Mouse (Mus musculus) midbrain, embryonic 11.5 days (tissue): ENCODE results near the gene Vmn1r87. TPM values are rescaled to one million over a fixed set of nuclear protein-coding genes. Genes with fewer than 3 reads are reported as not detected.
"Not testable (repeated sequence)": the region's sequence is repeated elsewhere in the genome, so short reads cannot be mapped to it uniquely, and the experiment has no call there.

ENCODE experiments used
- ATAC-seq: fragments of 200-750 bp; cut with Nextera tagmentation; 2 replicates; pipeline ENCODE4 v1.8.0; 2017; ENCODE audit warnings: moderate TSS enrichment, moderate library complexity; ENCODE audit not compliant: low FRiP score
- DNase-seq: peaks from one replicate; pipeline ENCODE4 v3.0.0; 2015; ENCODE audit warnings: low spot score; ENCODE audit errors: missing footprints
- H3K27ac ChIP-seq: fragments of 300-500 bp; sonication (generic); 2 replicates; pipeline ENCODE4 v1.5.1; 2014; ENCODE audit warnings: low read depth, low read length
- H3K27me3 ChIP-seq: fragments of 300-500 bp; sonication (generic); 2 replicates; pipeline ENCODE4 v1.6.1; 2014; ENCODE audit warnings: mild to moderate bottlenecking, low read length, moderate library complexity, mixed read lengths; ENCODE audit not compliant: control insufficient read depth, insufficient read depth
- H3K36me3 ChIP-seq: fragments of 300-500 bp; sonication (generic); 2 replicates; pipeline ENCODE4 v1.6.1; 2014; ENCODE audit warnings: mild to moderate bottlenecking, low read length, moderate library complexity, mixed read lengths; ENCODE audit not compliant: control insufficient read depth, insufficient read depth
- H3K4me1 ChIP-seq: fragments of 300-500 bp; sonication (generic); 2 replicates; pipeline ENCODE4 v1.6.1; 2014; ENCODE audit warnings: low read length; ENCODE audit not compliant: control insufficient read depth, insufficient read depth
- H3K4me2 ChIP-seq: fragments of 300-500 bp; sonication (generic); 2 replicates; pipeline ENCODE4 v1.6.1; 2014; ENCODE audit warnings: mild to moderate bottlenecking, moderate library complexity
- H3K4me3 ChIP-seq: fragments of 300-500 bp; sonication (generic); 2 replicates; pipeline ENCODE4 v1.5.1; 2014; ENCODE audit warnings: low read depth, low read length
- H3K9ac ChIP-seq: fragments of 300-500 bp; sonication (generic); 2 replicates; pipeline ENCODE4 v1.6.1; 2014; ENCODE audit warnings: low read length
- H3K9me3 ChIP-seq: fragments of 300-500 bp; sonication (generic); 2 replicates; pipeline ENCODE4 v1.6.1; 2016; ENCODE audit warnings: low read length; ENCODE audit not compliant: control insufficient read depth
- WGBS: fragments of 180-500 bp; shearing (Covaris S2); extraction: QIAGEN DNeasy Blood & Tissue Kit; methylation state at CpG from one replicate; pipeline ENCODE4 v1.1.7; 2014; 5-methylcytosine and 5-hydroxymethylcytosine counted together
- polyA plus RNA-seq: library from polyadenylated mRNA; unstranded; fragments of >200 nt; fragmentation: Nextera tagmentation; extraction: Ambion mirVana; gene quantifications from 2 replicates; pipeline ENCODE4 v1.2.1, GENCODE M21; 2014

The Vmn1r87 gene
- not detected in 2 replicates for polyA plus RNA-seq

- no peak for ATAC-seq
- Histone ChIP-seq H3K9me3 (no peaks in the 10 kb centered on the region), H3K4me2 (no peak within 1 kb of the TSS), H3K27me3 (no peaks in the 10 kb centered on the region), H3K36me3 (no peaks in the 10 kb centered on the region), H3K4me3 (no peak within 1 kb of the TSS), H3K4me1 (no peaks in the 10 kb centered on the region), H3K9ac (no peak within 1 kb of the TSS), H3K27ac (no peak within 1 kb of the TSS)
- DNase-seq: no peak
- WGBS: 76% methylated on average over 1 of the region's 1 CpGs
These were observed at the start of gene Vmn1r87 for GRCm38 (mm10) chr7:13140057-13140456. Vmn1r87 (minus strand) TSS chr7:13140157.

GRCm38 (mm10) chr7:13159268-13159667 is 19.3 kb upstream of the Vmn1r87 start, which contains the start of gene Vmn1r88:
Vmn1r88 (plus strand) TSS chr7:13159568.
- Histone ChIP-seq H3K4me1 (no peaks in the 10 kb centered on the region), H3K4me3 (no peak within 1 kb of the TSS)
- ATAC-seq: no peak

GRCm38 (mm10) chr7:13137340-13137739 is 2.6 kb downstream of the Vmn1r87 start:
- H3K9me3 ChIP-seq: no peaks in the 10 kb centered on the region
- H3K4me3 ChIP-seq: no peak overlapping the region
- no peak overlapping the region for H3K27ac ChIP-seq
- no peaks in the 10 kb centered on the region for H3K36me3 ChIP-seq
- no peak for DNase-seq
- H3K9ac ChIP-seq: no peak overlapping the region
- no peaks in the 10 kb centered on the region for H3K27me3 ChIP-seq
- no peak for ATAC-seq
- no peak overlapping the region for H3K4me2 ChIP-seq
- no peaks in the 10 kb centered on the region for H3K4me1 ChIP-seq

More at GRCm38 (mm10) chr7:13159268-13159667, 19.3 kb upstream of the Vmn1r87 start, which contains the start of gene Vmn1r88:
- no peaks in the 10 kb centered on the region for H3K9me3 ChIP-seq
- no peak within 1 kb of the TSS for H3K9ac ChIP-seq
- no peaks in the 10 kb centered on the region for H3K27me3 ChIP-seq
- no peak within 1 kb of the TSS for H3K4me2 ChIP-seq
- DNase-seq: no peak
- H3K27ac ChIP-seq: no peak within 1 kb of the TSS
- H3K36me3 ChIP-seq: no peaks in the 10 kb centered on the region

- 93% methylated on average over 2 of the region's 2 CpGs for WGBS
- DNase-seq: no peak
These were observed 8.1 kb downstream of the Vmn1r87 start for GRCm38 (mm10) chr7:13131856-13132255.

GRCm38 (mm10) chr7:13123554-13124153 is 16.3 kb downstream of the Vmn1r87 start:
- H3K9me3 ChIP-seq, H3K27ac ChIP-seq, H3K36me3 ChIP-seq, H3K9ac ChIP-seq, DNase-seq, H3K4me3 ChIP-seq, H3K27me3 ChIP-seq, H3K4me1 ChIP-seq: not testable (repeated sequence)
- peak; percentile 96 for ATAC-seq
- WGBS: 0% methylated on average over 16 of the region's 34 CpGs
- H3K4me2 ChIP-seq: peak overlapping the region; percentile 31

More at GRCm38 (mm10) chr7:13131856-13132255, 8.1 kb downstream of the Vmn1r87 start:
- Histone ChIP-seq H3K4me1 (no peaks in the 10 kb centered on the region), H3K9ac (no peak overlapping the region), H3K4me2 (no peak overlapping the region), H3K4me3 (no peak overlapping the region), H3K9me3 (no peaks in the 10 kb centered on the region), H3K36me3 (no peaks in the 10 kb centered on the region), H3K27me3 (no peaks in the 10 kb centered on the region), H3K27ac (no peak overlapping the region)
- no peak for ATAC-seq

GRCm38 (mm10) chr7:13119817-13120216 is 20.1 kb downstream of the Vmn1r87 start, which contains the start of gene Vmn1r86:
Vmn1r86 (minus strand) TSS chr7:13119917.
- Histone ChIP-seq H3K4me1 (no peaks in the 10 kb centered on the region), H3K9ac (no peak within 1 kb of the TSS), H3K9me3 (no peaks in the 10 kb centered on the region), H3K36me3 (no peaks in the 10 kb centered on the region), H3K4me2 (no peak within 1 kb of the TSS), H3K27me3 (no peaks in the 10 kb centered on the region), H3K27ac (no peak within 1 kb of the TSS), H3K4me3 (no peak within 1 kb of the TSS)
- DNase-seq (no peak), ATAC-seq (no peak)

GRCm38 (mm10) chr7:13095073-13095472 is 44.9 kb downstream of the Vmn1r87 start, which contains the start of gene Vmn1r85:
Vmn1r85 (minus strand) TSS chr7:13095173.
- ATAC-seq: no peak
- no peak within 1 kb of the TSS for H3K27ac ChIP-seq
- H3K4me2 ChIP-seq: no peak within 1 kb of the TSS
- no peak within 1 kb of the TSS for H3K4me3 ChIP-seq
- no peaks in the 10 kb centered on the region for H3K4me1 ChIP-seq
- 69% methylated on average over 3 of the region's 3 CpGs for WGBS
- no peak within 1 kb of the TSS for H3K9ac ChIP-seq
- H3K36me3 ChIP-seq: no peaks in the 10 kb centered on the region
- no peaks in the 10 kb centered on the region for H3K9me3 ChIP-seq
- H3K27me3 ChIP-seq: no peaks in the 10 kb centered on the region
- DNase-seq: no peak

Other genes with a start within 250 kb of the Vmn1r87 start
- gene Zscan22, start 242.3 kb downstream of the Vmn1r87 start, polyA plus RNA-seq: 19.6 and 21.7 TPM in 2 replicates
- gene Rps5, start 217.9 kb downstream of the Vmn1r87 start, polyA plus RNA-seq: 788 and 866 TPM in 2 replicates
- 0.55 and 0.59 TPM in 2 replicates for gene Rnf225, start 212.7 kb downstream of the Vmn1r87 start, polyA plus RNA-seq
- 7.8 TPM in 2 replicates for gene Zfp324, start 174.3 kb downstream of the Vmn1r87 start, polyA plus RNA-seq
- gene Zfp446, start 162.3 kb downstream of the Vmn1r87 start, polyA plus RNA-seq: 9.6 and 9.8 TPM in 2 replicates
- not detected in 2 replicates for gene Slc27a5, start 142.0 kb downstream of the Vmn1r87 start, polyA plus RNA-seq
- 399 and 443 TPM in 2 replicates for gene Trim28, start 141.0 kb downstream of the Vmn1r87 start, polyA plus RNA-seq
- 25.7 and 32.8 TPM in 2 replicates for gene Zbtb45, start 130.1 kb downstream of the Vmn1r87 start, polyA plus RNA-seq
- 133 and 140 TPM in 2 replicates for gene Chmp2a, start 105.3 kb downstream of the Vmn1r87 start, polyA plus RNA-seq
- gene Ube2m, start 101.9 kb downstream of the Vmn1r87 start, polyA plus RNA-seq: 152 and 166 TPM in 2 replicates
- gene Mzf1, start 85.4 kb downstream of the Vmn1r87 start, polyA plus RNA-seq: 1.3 and 2.7 TPM in 2 replicates
- gene Vmn1r85, start 45.0 kb downstream of the Vmn1r87 start, polyA plus RNA-seq: not detected in 2 replicates
- gene Vmn1r86, start 20.2 kb downstream of the Vmn1r87 start, polyA plus RNA-seq: not detected in 2 replicates
- gene Vmn1r88, start 19.4 kb upstream of the Vmn1r87 start, polyA plus RNA-seq: not detected in 2 replicates
- not detected in 2 replicates for gene Vmn1r89, start 72.9 kb upstream of the Vmn1r87 start, polyA plus RNA-seq
- 136 and 137 TPM in 2 replicates for gene Lig1, start 137.1 kb upstream of the Vmn1r87 start, polyA plus RNA-seq
- 8.9 and 9.2 TPM in 2 replicates for gene Zswim9, start 138.6 kb upstream of the Vmn1r87 start, polyA plus RNA-seq
- 1.4 and 1.8 TPM in 2 replicates for gene Pla2g4c, start 184.5 kb upstream of the Vmn1r87 start, polyA plus RNA-seq